Mouse (Mus musculus) heart, adult 2 months (tissue): Measurements from ENCODE around the gene Epn3.

Source experiments
- CTCF ChIP-seq: fragments of 200-600 bp; IDR thresholded peaks from 2 replicates; pipeline ENCODE4 v1.8.1; 2022; ENCODE audit warnings: antibody characterized with exemption, mild to moderate bottlenecking, moderate library complexity
- EP300 ChIP-seq: fragments of 200-500 bp; IDR thresholded peaks from 2 replicates; pipeline ENCODE4 v1.6.1; 2011; ENCODE audit warnings: low read depth, low read length, control low read depth; ENCODE audit not compliant: insufficient read depth
- POLR2A ChIP-seq: fragments of 200-500 bp; IDR thresholded peaks from 2 replicates; pipeline ENCODE4 v1.6.1; 2011; ENCODE audit warnings: mild to moderate bottlenecking, low read depth, low read length, control low read depth; ENCODE audit not compliant: insufficient read depth

DNA sequence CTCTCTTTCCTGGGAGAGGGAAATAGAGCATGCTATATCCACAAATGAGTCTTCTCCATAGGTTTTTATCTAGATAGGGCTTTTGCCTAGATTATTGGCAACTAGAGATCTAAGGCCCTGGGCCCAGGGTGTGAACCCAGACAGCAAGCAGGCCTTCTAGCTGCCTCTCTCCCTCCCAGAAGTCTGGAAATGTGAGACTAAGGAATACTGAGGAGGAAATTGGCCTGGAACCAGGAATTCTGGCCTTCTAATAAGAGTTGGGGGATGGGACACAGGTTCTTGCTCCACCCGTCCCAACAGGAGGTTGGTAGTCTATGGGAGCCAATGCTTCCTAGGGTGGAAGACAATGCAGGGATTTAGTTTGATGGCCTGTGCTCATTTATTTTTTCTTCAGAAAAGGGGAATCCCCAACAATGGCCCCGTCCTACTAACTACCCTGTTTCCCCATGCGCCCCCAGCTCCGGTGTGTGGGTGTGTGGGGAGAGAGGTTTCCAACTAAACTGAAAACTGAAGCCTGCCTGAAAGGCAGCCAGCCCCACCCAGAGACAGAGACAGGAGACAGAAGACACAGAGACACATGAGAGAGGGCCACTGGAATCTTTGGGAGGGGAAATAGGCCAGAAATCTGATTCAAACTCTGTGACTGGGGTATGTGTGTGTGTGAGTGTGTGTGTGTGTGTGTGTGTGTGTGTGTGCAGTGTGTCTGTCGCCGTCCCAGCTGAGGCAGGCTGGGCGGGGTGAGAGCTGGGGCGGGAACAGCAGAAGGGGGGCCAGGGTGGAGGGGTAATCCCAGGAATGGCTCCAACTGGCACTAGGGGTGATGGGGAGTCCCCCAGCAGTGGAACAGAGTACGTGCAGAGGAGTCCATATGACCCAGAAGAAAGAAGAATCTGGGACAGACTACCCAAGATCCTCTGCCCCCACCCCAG, 30.4 kb downstream of the Epn3 start:
- TF ChIP-seq CTCF (no peak), POLR2A (no peak), EP300 (no peak)
